Mouse (Mus musculus): ENCODE measurements around the gene Smg1.

DNA sequence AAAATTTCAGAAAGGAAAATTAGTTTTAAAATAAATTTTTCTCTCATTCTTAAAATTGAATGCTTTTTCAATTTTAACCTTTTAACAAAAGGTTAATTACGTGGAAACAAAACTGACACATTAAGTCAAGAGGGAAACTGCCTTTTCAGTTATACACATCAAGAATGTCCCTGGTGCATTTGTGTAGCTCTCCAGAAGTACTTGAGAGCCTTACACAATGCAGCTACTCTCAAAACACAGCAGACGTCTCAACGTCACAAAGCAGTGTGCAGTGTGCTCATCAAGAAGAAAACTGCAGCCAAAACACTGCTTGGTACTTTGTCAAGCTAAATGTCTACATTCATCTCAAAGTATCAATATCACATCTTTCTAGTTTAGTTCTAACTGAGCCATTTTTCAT lies 63.7 kb downstream of the Smg1 start:
- TF ChIP-seq GATA1 (IDR thresholded peaks at IDR 0.05; ENCODE audit: low read length), result no peak
- no peak for TF ChIP-seq TAL1 (IDR thresholded peaks at IDR 0.05; ENCODE audit: low read length)
